Mouse (Mus musculus) forebrain, embryonic 10.5 days (tissue): ENCODE data around the gene Abr. TPM values are rescaled to one million over a fixed set of nuclear protein-coding genes. Genes with fewer than 3 reads are reported as not detected.

Source experiments
- DNase-seq: peaks from one replicate; pipeline ENCODE4 v3.0.0-alpha.2; 2017; ENCODE audit warnings: low spot score; ENCODE audit errors: extremely low spot score
- H3K27ac ChIP-seq: fragments of 300-500 bp; sonication (generic); 2 replicates; pipeline ENCODE4 v1.5.1; 2016; ENCODE audit warnings: mild to moderate bottlenecking
- H3K27me3 ChIP-seq: fragments of 300-500 bp; sonication (generic); 2 replicates; pipeline ENCODE4 v1.6.1; 2016; ENCODE audit warnings: mild to moderate bottlenecking; ENCODE audit not compliant: poor library complexity, severe bottlenecking
- H3K36me3 ChIP-seq: fragments of 300-500 bp; sonication (generic); replicated peaks from 2 replicates; pipeline ENCODE4 v1.6.1; 2016; ENCODE audit warnings: mild to moderate bottlenecking, moderate library complexity
- H3K4me1 ChIP-seq: fragments of 300-500 bp; sonication (generic); 2 replicates; pipeline ENCODE4 v1.6.1; 2016
- H3K4me3 ChIP-seq: fragments of 300-500 bp; sonication (generic); 2 replicates; pipeline ENCODE4 v1.5.1; 2016; ENCODE audit warnings: mild to moderate bottlenecking, moderate library complexity
- H3K9me3 ChIP-seq: fragments of 300-500 bp; sonication (generic); 2 replicates; pipeline ENCODE4 v1.6.1; 2016; ENCODE audit warnings: mild to moderate bottlenecking, moderate library complexity
- WGBS: fragments of 180-500 bp; shearing (Covaris S2); methylation state at CpG from one replicate; pipeline ENCODE4 v1.1.7; 2016; 5-methylcytosine and 5-hydroxymethylcytosine counted together
- polyA plus RNA-seq: library from polyadenylated mRNA; unstranded; fragments of >200 nt; fragmentation: Nextera tagmentation; extraction: Ambion mirVana; gene quantifications from 2 replicates; pipeline ENCODE4 v1.2.1, GENCODE M21; 2016

Abr gene
- polyA plus RNA-seq, 1 experiment from 2014 or later, result 27.0 TPM

DNA sequence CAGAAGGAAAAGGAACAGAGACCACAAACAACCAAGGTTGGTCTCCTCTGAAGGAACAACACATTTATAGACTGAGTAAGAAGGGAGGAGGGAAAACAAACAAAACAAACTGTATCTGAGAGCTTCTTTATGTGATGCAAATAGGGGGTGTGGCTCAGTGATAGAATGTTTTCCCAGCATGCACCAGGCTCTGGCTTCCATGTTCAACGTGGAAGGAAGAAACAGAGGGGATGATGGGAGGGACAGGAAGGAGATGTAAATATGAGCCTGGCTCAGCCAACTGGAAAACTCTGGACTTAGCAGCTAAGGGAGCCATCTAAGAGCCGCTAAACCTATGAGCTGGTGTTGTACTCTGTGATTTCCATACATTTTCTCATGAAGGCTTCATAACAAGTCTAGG is 7.9 kb downstream of the Abr start:
- Histone ChIP-seq H3K36me3 (no peaks in the 10 kb centered on the region), H3K4me3 (no peak overlapping the region), H3K9me3 (no peaks in the 10 kb centered on the region), H3K27me3 (peaks cover 21% of the 10 kb centered on the region), H3K27ac (no peak overlapping the region), H3K4me1 (peaks cover 18% of the 10 kb centered on the region)
- WGBS, result 66% methylated on average over 2 of the region's 2 CpGs
- no peak for DNase-seq

DNA sequence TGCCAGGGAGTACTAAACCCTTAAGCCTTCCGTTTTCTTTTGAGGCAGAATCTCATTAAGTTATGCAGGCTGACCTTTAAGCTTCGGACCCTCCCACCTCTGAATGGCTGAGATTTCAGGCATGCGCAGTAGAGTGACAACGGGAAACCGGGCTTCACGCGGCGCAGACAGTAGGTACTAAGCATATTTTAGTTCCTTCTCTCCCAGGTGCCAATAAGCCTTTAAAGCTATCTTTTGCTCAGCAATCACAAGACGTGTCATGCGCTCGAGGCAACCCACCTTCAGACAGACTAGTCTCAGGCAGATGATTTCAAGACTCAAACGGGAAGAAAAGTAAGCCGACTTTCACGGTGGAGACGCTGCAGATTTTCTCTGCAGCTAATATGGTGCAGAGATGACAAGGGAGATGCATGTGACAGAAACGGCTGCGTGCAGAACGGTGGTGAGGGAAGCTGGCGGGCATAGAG is 9.4 kb downstream of the Abr start:
- H3K36me3 ChIP-seq, result no peaks in the 10 kb centered on the region
- peak overlapping the region; percentile 61; the same call in 1 of the 2 replicates for H3K27ac ChIP-seq
- no peaks in the 10 kb centered on the region for H3K9me3 ChIP-seq
- WGBS, result 1% methylated on average over 19 of the region's 19 CpGs
- peaks cover 21% of the 10 kb centered on the region for H3K4me1 ChIP-seq
- peaks cover 16% of the 10 kb centered on the region for H3K27me3 ChIP-seq
- H3K4me3 ChIP-seq, result peak overlapping the region; percentile 60
- peak; percentile 67 for DNase-seq

DNA sequence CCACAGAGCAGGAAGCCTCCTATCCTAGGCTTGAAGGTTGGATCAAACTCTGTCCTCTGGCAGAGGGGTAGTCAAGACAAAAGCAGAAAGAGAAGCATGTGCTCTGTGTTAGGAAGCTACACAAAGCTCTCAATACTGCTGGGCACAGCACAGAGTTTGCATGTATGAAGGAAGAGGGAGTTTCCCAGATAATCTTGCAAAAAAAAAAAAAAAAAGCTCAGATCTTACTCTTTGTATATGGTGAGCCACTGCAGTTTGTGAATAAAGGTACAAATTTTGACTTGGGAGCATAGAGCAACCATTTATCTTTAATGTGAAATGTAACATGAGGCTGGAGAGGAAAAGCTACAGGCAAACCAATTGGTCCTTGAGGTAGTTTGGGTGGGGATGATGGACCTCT is 11.2 kb downstream of the Abr start:
- no peak for DNase-seq
- Histone ChIP-seq H3K9me3 (no peaks in the 10 kb centered on the region), H3K27ac (no peak overlapping the region), H3K4me3 (no peak overlapping the region), H3K36me3 (no peaks in the 10 kb centered on the region), H3K4me1 (peaks cover 36% of the 10 kb centered on the region), H3K27me3 (peaks cover 16% of the 10 kb centered on the region)

DNA sequence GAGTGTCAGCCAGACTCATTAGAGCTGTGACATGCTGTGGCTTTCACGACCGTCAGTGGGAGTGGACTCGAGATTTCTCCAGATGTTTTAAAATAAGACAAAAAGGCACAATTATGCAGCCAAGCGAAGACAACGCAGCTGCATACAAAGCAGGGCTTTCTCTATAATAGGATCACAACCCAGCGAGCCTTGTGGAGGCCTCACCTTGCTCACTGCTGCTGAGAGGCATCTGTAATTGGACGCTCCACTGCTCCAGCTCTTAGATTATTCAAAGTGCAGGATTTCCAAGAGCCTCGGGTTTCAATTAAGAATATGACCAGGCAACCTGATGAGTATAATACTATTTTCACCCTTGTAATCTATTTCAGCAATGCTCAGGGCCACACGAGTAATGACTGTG is 15.6 kb downstream of the Abr start:
- Histone ChIP-seq H3K36me3 (no peaks in the 10 kb centered on the region), H3K27ac (peak overlapping the region; percentile 51), H3K4me3 (no peak overlapping the region), H3K9me3 (no peaks in the 10 kb centered on the region), H3K27me3 (no peaks in the 10 kb centered on the region), H3K4me1 (peaks cover 24% of the 10 kb centered on the region)
- no peak for DNase-seq
- 28% methylated on average over 9 of the region's 9 CpGs for WGBS

DNA sequence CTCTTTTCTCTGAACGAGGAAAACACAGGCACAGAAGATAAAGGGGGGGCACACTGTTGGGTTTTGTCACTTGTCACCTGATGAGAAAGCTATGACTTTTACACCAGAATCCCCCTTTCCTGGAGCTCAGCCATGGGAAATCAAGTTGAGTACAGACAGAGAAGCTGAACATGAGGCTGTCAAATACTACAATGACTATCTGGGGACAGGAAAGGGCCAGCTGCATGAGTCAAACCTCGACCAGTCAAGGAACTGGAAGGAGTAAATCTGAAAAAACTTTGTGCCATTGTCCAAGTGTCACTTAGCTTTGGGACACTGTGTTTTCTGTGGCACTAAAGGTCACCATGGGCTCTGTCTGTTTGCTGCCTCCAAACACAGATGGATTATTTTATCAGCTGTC is 22.9 kb downstream of the Abr start:
- no peaks in the 10 kb centered on the region for H3K36me3 ChIP-seq
- DNase-seq, result no peak
- H3K4me1 ChIP-seq, result no peaks in the 10 kb centered on the region
- no peak overlapping the region for H3K4me3 ChIP-seq
- WGBS, result 62% methylated on average over 2 of the region's 2 CpGs
- H3K27ac ChIP-seq, result no peak overlapping the region
- no peaks in the 10 kb centered on the region for H3K9me3 ChIP-seq
- no peaks in the 10 kb centered on the region for H3K27me3 ChIP-seq

DNA sequence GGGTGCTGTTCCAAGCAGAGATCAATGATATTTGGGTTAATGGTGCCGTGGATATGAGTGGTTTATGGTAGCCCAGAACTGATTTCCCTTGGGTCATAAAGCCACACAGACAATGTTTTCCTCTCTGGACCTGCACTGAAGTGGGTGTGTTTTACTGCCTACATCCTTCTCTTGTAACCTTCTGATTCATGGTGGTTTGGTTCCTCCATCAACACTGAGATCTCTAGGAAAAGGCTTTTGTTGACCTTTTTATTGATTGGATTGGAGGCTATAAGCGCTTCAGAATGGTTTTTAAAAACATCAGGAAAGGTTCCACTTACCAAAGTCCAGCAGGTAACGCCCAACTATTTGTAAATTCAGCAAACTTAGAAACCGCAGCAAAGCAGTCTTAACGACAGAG is 23.4 kb downstream of the Abr start:
- no peak for DNase-seq
- H3K4me3 ChIP-seq, result no peak overlapping the region
- H3K36me3 ChIP-seq, result no peaks in the 10 kb centered on the region
- WGBS, result 83% methylated on average over 5 of the region's 5 CpGs
- no peaks in the 10 kb centered on the region for H3K27me3 ChIP-seq
- no peaks in the 10 kb centered on the region for H3K9me3 ChIP-seq
- peaks cover 4% of the 10 kb centered on the region; the same call in 1 of the 2 replicates for H3K4me1 ChIP-seq
- H3K27ac ChIP-seq, result no peak overlapping the region

DNA sequence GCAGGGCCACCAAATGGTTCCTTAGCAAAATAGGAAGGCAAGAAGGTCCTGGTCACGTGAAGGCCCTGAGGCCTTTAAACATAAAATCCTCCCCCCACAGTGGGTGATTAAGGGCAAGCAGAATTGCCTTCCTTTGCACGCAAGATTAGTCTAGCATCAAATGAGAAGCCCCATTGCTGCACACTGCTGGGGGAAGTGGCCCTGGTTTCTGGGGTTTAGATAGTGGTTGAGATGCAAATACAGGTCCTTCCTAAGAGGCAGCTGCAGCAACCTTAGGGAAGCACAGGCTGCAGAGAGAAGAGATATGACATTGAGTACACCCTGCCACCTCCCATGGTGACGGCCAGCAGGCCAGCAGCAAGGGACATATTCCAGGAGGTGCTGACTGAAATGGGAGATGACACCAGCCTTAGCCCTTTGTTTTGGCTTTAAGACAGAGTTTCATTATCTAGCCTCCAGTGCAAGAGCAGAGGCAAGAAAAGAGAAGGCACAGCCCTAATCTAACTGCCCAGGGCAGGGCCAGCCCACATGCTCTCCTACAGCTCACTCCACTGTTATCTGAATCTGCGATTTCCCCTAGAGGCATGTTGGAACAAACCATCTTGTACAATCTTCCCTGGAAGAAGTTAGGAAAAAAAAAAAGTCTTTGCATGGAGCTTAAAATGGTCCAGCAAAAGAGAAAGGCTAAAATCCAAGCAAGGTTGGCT is 28.3 kb downstream of the Abr start:
- Histone ChIP-seq H3K4me1 (peaks cover 8% of the 10 kb centered on the region; the same call in 1 of the 2 replicates), H3K9me3 (no peaks in the 10 kb centered on the region), H3K36me3 (no peaks in the 10 kb centered on the region), H3K27me3 (no peaks in the 10 kb centered on the region), H3K27ac (no peak overlapping the region), H3K4me3 (no peak overlapping the region)
- no peak for DNase-seq
- whole genome bisulfite sequencing, result 57% methylated on average over 4 of the region's 4 CpGs

DNA sequence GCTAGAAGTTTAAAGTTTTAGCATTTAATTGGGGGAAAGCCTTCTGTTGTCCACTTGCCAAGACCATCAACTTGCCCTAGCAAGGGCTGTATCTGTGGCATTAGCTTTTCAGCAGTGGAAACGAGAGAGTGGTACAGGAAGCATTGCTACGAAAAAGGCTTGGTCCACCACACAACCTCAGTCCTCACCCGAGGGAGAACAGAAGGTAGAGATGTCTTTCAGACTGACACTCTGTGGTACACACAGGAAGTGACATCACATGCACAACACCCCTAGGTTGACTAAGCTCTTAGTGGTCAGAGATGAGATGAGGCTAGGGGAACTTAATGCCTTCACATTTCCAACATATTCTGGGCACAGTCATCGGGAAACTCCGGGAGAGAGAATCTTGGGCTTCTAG is 32.4 kb downstream of the Abr start:
- peaks cover 8% of the 10 kb centered on the region; the same call in 1 of the 2 replicates for H3K4me1 ChIP-seq
- H3K27me3 ChIP-seq, result no peaks in the 10 kb centered on the region
- DNase-seq, result no peak
- H3K36me3 ChIP-seq, result no peaks in the 10 kb centered on the region
- WGBS, result 92% methylated on average over 5 of the region's 5 CpGs
- no peak overlapping the region for H3K27ac ChIP-seq
- no peaks in the 10 kb centered on the region for H3K9me3 ChIP-seq
- H3K4me3 ChIP-seq, result no peak overlapping the region

DNA sequence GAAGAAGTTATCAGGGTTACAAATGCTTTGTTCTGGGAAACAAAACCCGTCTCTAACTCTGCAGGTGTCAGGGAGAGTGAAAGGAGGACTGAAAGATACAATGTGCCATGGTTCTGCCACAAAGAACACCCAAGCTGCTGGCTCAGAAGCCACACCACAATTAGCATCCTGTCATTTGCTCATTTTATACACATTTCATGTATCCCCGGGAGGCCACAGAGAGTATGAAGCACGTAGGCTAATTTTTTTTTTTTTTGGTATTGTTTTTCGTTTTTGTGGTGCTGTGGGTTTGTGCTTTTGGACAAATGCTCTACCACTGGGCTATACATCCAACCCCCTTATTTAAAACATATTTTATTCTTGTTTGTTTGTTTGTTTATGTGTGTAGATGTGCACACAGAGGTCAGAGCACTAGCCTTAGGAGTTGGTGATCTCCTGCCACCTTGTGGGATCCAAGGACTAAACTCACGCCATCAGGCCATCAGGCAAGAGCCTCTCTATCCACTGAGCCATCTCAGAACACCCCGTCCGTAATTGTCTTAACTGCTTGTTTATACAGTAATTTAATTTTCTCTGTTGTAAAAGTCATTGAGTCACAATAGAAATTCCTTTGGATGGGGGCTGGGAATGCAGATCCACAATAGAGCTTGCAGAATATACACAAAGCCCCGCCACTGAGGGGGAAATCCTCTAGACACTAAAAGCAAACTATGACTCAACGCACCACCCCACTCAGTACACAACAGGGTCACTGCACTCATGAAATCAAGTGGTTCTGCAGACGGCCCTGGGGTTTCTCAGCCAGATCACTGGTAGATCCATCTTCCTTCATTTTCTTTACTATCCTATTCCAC is 33.3 kb downstream of the Abr start:
- Histone ChIP-seq H3K27ac (no peak overlapping the region), H3K4me1 (peaks cover 5% of the 10 kb centered on the region; the same call in 1 of the 2 replicates), H3K27me3 (no peaks in the 10 kb centered on the region), H3K36me3 (no peaks in the 10 kb centered on the region), H3K9me3 (no peaks in the 10 kb centered on the region), H3K4me3 (no peak overlapping the region)
- 81% methylated on average over 10 of the region's 10 CpGs for WGBS
- DNase-seq, result no peak

DNA sequence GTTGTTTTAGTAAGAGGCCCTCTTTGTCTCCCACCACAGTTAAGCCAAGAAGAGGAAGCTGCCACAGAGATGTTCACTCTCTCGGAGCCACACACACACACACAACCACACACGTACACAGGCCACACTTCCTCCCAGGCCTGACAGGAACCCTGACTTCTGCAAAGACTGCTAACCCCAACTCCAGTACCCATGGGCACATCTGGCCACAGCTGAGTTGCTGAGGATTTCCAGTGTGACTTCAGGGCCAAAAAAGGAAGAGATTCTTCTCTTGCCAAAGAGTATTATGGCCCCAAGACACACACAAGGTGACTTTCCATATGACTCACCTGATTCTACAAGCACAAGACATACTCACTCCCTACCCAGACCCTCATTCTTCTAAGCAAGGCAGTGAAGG is 34.1 kb downstream of the Abr start:
- whole genome bisulfite sequencing, result 88% methylated on average over 2 of the region's 2 CpGs
- Histone ChIP-seq H3K4me1 (no peaks in the 10 kb centered on the region), H3K4me3 (no peak overlapping the region), H3K36me3 (no peaks in the 10 kb centered on the region), H3K27ac (no peak overlapping the region), H3K27me3 (no peaks in the 10 kb centered on the region), H3K9me3 (no peaks in the 10 kb centered on the region)
- no peak for DNase-seq

DNA sequence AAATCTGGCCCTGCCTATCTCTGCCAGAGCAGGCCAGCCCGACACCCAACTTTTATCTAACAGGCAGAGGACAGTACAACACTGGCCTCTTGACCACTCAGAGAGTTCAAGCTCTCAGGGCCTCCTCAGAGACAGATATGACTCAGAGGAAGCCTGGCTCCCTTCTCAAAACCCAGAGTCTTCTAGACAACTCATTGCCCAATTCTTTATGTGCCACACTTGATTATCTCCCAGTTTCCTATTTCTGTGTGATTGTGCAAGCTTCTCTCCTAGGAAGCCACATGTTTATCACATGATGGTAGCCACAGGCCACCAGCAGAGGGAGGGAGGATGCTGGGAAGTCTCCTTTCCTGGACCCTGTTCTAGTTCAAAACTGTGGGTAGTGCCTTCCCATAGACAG is 34.8 kb downstream of the Abr start:
- H3K27ac ChIP-seq, result no peak overlapping the region
- no peaks in the 10 kb centered on the region for H3K4me1 ChIP-seq
- H3K36me3 ChIP-seq, result no peaks in the 10 kb centered on the region
- 90% methylated on average over 1 of the region's 1 CpGs for WGBS
- no peaks in the 10 kb centered on the region for H3K9me3 ChIP-seq
- no peak for DNase-seq
- H3K27me3 ChIP-seq, result no peaks in the 10 kb centered on the region
- H3K4me3 ChIP-seq, result no peak overlapping the region

DNA sequence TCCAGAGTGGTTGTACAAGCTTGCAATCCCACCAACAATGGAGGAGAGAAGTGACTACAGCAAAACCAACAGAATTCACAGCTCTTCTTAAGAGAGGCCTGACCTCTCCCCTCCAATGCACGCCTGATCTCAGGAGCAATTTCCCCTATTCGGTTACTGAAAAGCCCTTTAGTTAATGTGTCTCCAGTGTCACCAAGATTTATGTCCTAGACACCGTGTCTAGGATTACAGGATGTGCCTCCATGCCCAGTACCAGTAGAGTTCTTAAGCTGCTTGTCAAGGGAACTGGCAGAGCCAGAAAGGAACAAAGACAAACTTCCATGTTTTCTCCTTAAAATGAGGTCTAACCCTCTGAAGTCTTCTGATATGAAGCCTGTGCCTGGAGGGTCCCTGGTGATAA is 36.0 kb downstream of the Abr start:
- no peak overlapping the region for H3K4me3 ChIP-seq
- no peak for DNase-seq
- H3K36me3 ChIP-seq, result no peaks in the 10 kb centered on the region
- H3K27me3 ChIP-seq, result no peaks in the 10 kb centered on the region
- H3K27ac ChIP-seq, result no peak overlapping the region
- no peaks in the 10 kb centered on the region for H3K4me1 ChIP-seq
- 83% methylated on average over 3 of the region's 3 CpGs for WGBS
- H3K9me3 ChIP-seq, result no peaks in the 10 kb centered on the region

DNA sequence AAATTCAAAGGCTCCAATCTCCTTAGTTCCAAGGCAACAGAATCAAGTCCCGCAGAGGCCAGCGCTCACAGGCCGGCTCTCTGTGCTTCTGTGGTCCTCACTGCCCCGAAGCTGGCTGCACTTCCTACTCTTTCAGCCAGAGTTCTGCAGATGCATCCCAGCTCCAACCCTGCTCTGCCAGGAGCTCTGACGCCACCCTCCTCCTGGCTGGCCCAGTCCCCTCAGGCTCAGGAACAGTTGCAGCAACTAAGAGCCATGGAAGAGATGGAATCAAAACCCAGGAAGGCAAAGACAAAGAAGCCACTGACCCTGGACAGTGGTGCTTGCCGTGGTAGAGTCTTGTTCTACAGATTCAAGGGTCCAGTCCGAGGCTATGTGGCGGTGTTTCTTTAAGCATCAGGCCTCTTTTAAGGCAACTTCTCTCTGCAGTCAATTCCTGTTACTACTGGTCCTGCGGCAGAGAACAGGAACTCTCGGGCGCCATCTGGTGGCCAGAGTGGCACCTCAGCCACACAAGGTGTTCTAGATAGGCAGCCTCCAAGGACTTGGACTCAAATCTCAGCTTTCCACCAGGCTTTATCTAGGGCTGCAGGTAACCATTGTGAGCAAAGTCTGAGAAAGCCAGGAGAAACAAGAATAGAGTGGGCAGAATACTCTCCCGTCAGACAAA is 44.4 kb downstream of the Abr start:
- DNase-seq, result peak; percentile 90
- Histone ChIP-seq H3K4me3 (no peak overlapping the region), H3K27ac (0 out of 2 replicates have a peak overlapping the region, but pooled peaks have one; percentile 12), H3K27me3 (peaks cover 19% of the 10 kb centered on the region), H3K36me3 (no peaks in the 10 kb centered on the region), H3K9me3 (no peaks in the 10 kb centered on the region), H3K4me1 (peaks cover 14% of the 10 kb centered on the region)
- WGBS, result 28% methylated on average over 12 of the region's 12 CpGs
